Mouse (Mus musculus): ENCODE measurements at regions not wholly inside any gene's neighbourhood (a gene's known extent, or its start where the extent isn't known, plus 50 kb on each side); places are given as distances from the start of the nearest gene placed in this dataset.

GRCm38 (mm10) chr1:157655446-157655845 is 148.9 kb downstream of the Sec16b start:
- Histone ChIP-seq H3K9me3 (ENCODE audit: control insufficient read depth, low read length) (no peaks in the 10 kb centered on the region), H3K27me3 (ENCODE audit: control insufficient read depth, insufficient read depth, low read length) (no peaks in the 10 kb centered on the region), H3K36me3 (ENCODE audit: control insufficient read depth, insufficient read depth, low read length) (no peaks in the 10 kb centered on the region), H3K4me1 (ENCODE audit: control insufficient read depth, insufficient read depth, low read length) (no peaks in the 10 kb centered on the region), H3K9ac (ENCODE audit: low read depth, low read length, severe bottlenecking) (no peak overlapping the region), H3K4me3 (replicated peaks; ENCODE audit: low read length) (no peak overlapping the region), H3K27ac (replicated peaks; ENCODE audit: low read depth, low read length) (no peak overlapping the region), H3K4me2 (replicated peaks; ENCODE audit: low read depth, low read length, severe bottlenecking) (no peak overlapping the region)
- 80% methylated on average over 4 of the region's 4 CpGs for WGBS
- ATAC-seq (ENCODE audit: low FRiP score, low read depth) (no peak), DNase-seq (ENCODE audit: low spot score) (no peak)
- TF ChIP-seq POLR2A (IDR thresholded peaks at IDR 0.05; ENCODE audit: borderline replicate concordance, extremely low read depth, insufficient read depth, insufficient read length): no peak

- Histone ChIP-seq H3K36me3 (ENCODE audit: control insufficient read depth, insufficient read depth, low read length) (no peaks in the 10 kb centered on the region), H3K4me2 (replicated peaks; ENCODE audit: low read depth, low read length, severe bottlenecking) (no peak overlapping the region), H3K27ac (replicated peaks; ENCODE audit: low read depth, low read length) (no peak overlapping the region), H3K4me1 (ENCODE audit: control insufficient read depth, insufficient read depth, low read length) (no peaks in the 10 kb centered on the region), H3K27me3 (ENCODE audit: control insufficient read depth, insufficient read depth, low read length) (no peaks in the 10 kb centered on the region), H3K9ac (ENCODE audit: low read depth, low read length, severe bottlenecking) (no peak overlapping the region), H3K4me3 (replicated peaks; ENCODE audit: low read length) (no peak overlapping the region), H3K9me3 (ENCODE audit: control insufficient read depth, low read length) (no peaks in the 10 kb centered on the region)
- TF ChIP-seq POLR2A (IDR thresholded peaks at IDR 0.05; ENCODE audit: borderline replicate concordance, extremely low read depth, insufficient read depth, insufficient read length): no peak
- ATAC-seq (ENCODE audit: low FRiP score, low read depth): no peak
- DNase-seq (ENCODE audit: low spot score): no peak
- 88% methylated on average over 6 of the region's 6 CpGs for WGBS
Measured at GRCm38 (mm10) chr1:157669626-157670025, 163.1 kb downstream of the Sec16b start.

GRCm38 (mm10) chr1:157684356-157684755 is 177.8 kb downstream of the Sec16b start:
- WGBS: 53% methylated on average over 7 of the region's 7 CpGs
- H3K4me3 ChIP-seq (replicated peaks; ENCODE audit: low read length): no peak overlapping the region
- no peak for ATAC-seq (ENCODE audit: low FRiP score, low read depth)
- H3K4me1 ChIP-seq (ENCODE audit: control insufficient read depth, insufficient read depth, low read length): no peaks in the 10 kb centered on the region
- no peak for DNase-seq (ENCODE audit: low spot score)
- no peaks in the 10 kb centered on the region for H3K27me3 ChIP-seq (ENCODE audit: control insufficient read depth, insufficient read depth, low read length)
- H3K27ac ChIP-seq (replicated peaks; ENCODE audit: low read depth, low read length): no peak overlapping the region
- H3K9ac ChIP-seq (ENCODE audit: low read depth, low read length, severe bottlenecking): no peak overlapping the region
- H3K9me3 ChIP-seq (ENCODE audit: control insufficient read depth, low read length): no peaks in the 10 kb centered on the region
- TF ChIP-seq POLR2A (IDR thresholded peaks at IDR 0.05; ENCODE audit: borderline replicate concordance, extremely low read depth, insufficient read depth, insufficient read length): no peak
- H3K36me3 ChIP-seq (ENCODE audit: control insufficient read depth, insufficient read depth, low read length): no peaks in the 10 kb centered on the region
- no peak overlapping the region for H3K4me2 ChIP-seq (replicated peaks; ENCODE audit: low read depth, low read length, severe bottlenecking)

GRCm38 (mm10) chr1:157695198-157695597 is 188.7 kb downstream of the Sec16b start:
- ATAC-seq (ENCODE audit: low FRiP score, low read depth) (no peak), DNase-seq (ENCODE audit: low spot score) (no peak)
- no peaks in the 10 kb centered on the region for H3K27me3 ChIP-seq (ENCODE audit: control insufficient read depth, insufficient read depth, low read length)
- H3K4me1 ChIP-seq (ENCODE audit: control insufficient read depth, insufficient read depth, low read length): no peaks in the 10 kb centered on the region
- 57% methylated on average over 2 of the region's 2 CpGs for WGBS
- H3K9me3 ChIP-seq (ENCODE audit: control insufficient read depth, low read length): no peaks in the 10 kb centered on the region
- no peak overlapping the region for H3K9ac ChIP-seq (ENCODE audit: low read depth, low read length, severe bottlenecking)
- no peaks in the 10 kb centered on the region for H3K36me3 ChIP-seq (ENCODE audit: control insufficient read depth, insufficient read depth, low read length)
- H3K27ac ChIP-seq (replicated peaks; ENCODE audit: low read depth, low read length): no peak overlapping the region
- H3K4me3 ChIP-seq (replicated peaks; ENCODE audit: low read length): no peak overlapping the region
- no peak overlapping the region for H3K4me2 ChIP-seq (replicated peaks; ENCODE audit: low read depth, low read length, severe bottlenecking)
- no peak for TF ChIP-seq POLR2A (IDR thresholded peaks at IDR 0.05; ENCODE audit: borderline replicate concordance, extremely low read depth, insufficient read depth, insufficient read length)

- Histone ChIP-seq H3K27ac (replicated peaks; ENCODE audit: low read depth, low read length) (no peak overlapping the region), H3K9ac (ENCODE audit: low read depth, low read length, severe bottlenecking) (no peak overlapping the region), H3K4me1 (ENCODE audit: control insufficient read depth, insufficient read depth, low read length) (no peaks in the 10 kb centered on the region), H3K4me3 (replicated peaks; ENCODE audit: low read length) (no peak overlapping the region), H3K27me3 (ENCODE audit: control insufficient read depth, insufficient read depth, low read length) (no peaks in the 10 kb centered on the region), H3K4me2 (replicated peaks; ENCODE audit: low read depth, low read length, severe bottlenecking) (no peak overlapping the region), H3K36me3 (ENCODE audit: control insufficient read depth, insufficient read depth, low read length) (no peaks in the 10 kb centered on the region), H3K9me3 (ENCODE audit: control insufficient read depth, low read length) (no peaks in the 10 kb centered on the region)
- no peak for DNase-seq (ENCODE audit: low spot score)
- ATAC-seq (ENCODE audit: low FRiP score, low read depth): no peak
- 75% methylated on average over 6 of the region's 6 CpGs for WGBS
- no peak for TF ChIP-seq POLR2A (IDR thresholded peaks at IDR 0.05; ENCODE audit: borderline replicate concordance, extremely low read depth, insufficient read depth, insufficient read length)
Measured at GRCm38 (mm10) chr1:157703639-157704038, 197.1 kb downstream of the Sec16b start.

GRCm38 (mm10) chr1:157705364-157705763 is 198.8 kb downstream of the Sec16b start:
- no peak for DNase-seq (ENCODE audit: low spot score)

More at GRCm38 (mm10) chr1:157705364-157705763, 198.8 kb downstream of the Sec16b start:
- ATAC-seq (ENCODE audit: low FRiP score, low read depth): no peak
- WGBS: 53% methylated on average over 4 of the region's 4 CpGs
- Histone ChIP-seq H3K36me3 (ENCODE audit: control insufficient read depth, insufficient read depth, low read length) (no peaks in the 10 kb centered on the region), H3K4me1 (ENCODE audit: control insufficient read depth, insufficient read depth, low read length) (no peaks in the 10 kb centered on the region), H3K4me2 (replicated peaks; ENCODE audit: low read depth, low read length, severe bottlenecking) (no peak overlapping the region), H3K9me3 (ENCODE audit: control insufficient read depth, low read length) (no peaks in the 10 kb centered on the region), H3K4me3 (replicated peaks; ENCODE audit: low read length) (no peak overlapping the region), H3K9ac (ENCODE audit: low read depth, low read length, severe bottlenecking) (no peak overlapping the region), H3K27ac (replicated peaks; ENCODE audit: low read depth, low read length) (no peak overlapping the region), H3K27me3 (ENCODE audit: control insufficient read depth, insufficient read depth, low read length) (no peaks in the 10 kb centered on the region)
- no peak for TF ChIP-seq POLR2A (IDR thresholded peaks at IDR 0.05; ENCODE audit: borderline replicate concordance, extremely low read depth, insufficient read depth, insufficient read length)
